Mouse (Mus musculus) hindbrain, embryonic 12.5 days (tissue): ENCODE data around the gene Olfr782. TPM values are rescaled to one million over a fixed set of nuclear protein-coding genes. Genes with fewer than 3 reads are reported as not detected.

Source experiments
- polyA plus RNA-seq: library from polyadenylated mRNA; unstranded; fragments of >200 nt; fragmentation: Nextera tagmentation; extraction: Ambion mirVana; gene quantifications from 2 replicates; pipeline ENCODE4 v1.2.1, GENCODE M21; 2016

Gene Olfr782
- polyA plus RNA-seq, 1 experiment from 2014 or later, result not detected

Other genes starting within 250 kb of the Olfr782 start
- gene Olfr768, start 249.5 kb upstream of the Olfr782 start, polyA plus RNA-seq, result not detected in 2 replicates
- gene Olfr769, start 231.0 kb upstream of the Olfr782 start, polyA plus RNA-seq, result not detected in 2 replicates
- not detected in 2 replicates for gene Olfr770, start 209.9 kb upstream of the Olfr782 start, polyA plus RNA-seq
- not detected in 2 replicates for gene Olfr771, start 184.1 kb upstream of the Olfr782 start, polyA plus RNA-seq
- gene Olfr772, start 170.9 kb upstream of the Olfr782 start, polyA plus RNA-seq, result not detected in 2 replicates
- gene Olfr773, start 161.4 kb upstream of the Olfr782 start, polyA plus RNA-seq, result not detected in 2 replicates
- not detected in 2 replicates for gene Olfr774, start 112.6 kb upstream of the Olfr782 start, polyA plus RNA-seq
- not detected in 2 replicates for gene Olfr775, start 100.4 kb upstream of the Olfr782 start, polyA plus RNA-seq
- not detected in 2 replicates for gene Olfr776, start 89.7 kb upstream of the Olfr782 start, polyA plus RNA-seq
- not detected in 2 replicates for gene Olfr777, start 77.4 kb upstream of the Olfr782 start, polyA plus RNA-seq
- gene Olfr780, start 30.7 kb upstream of the Olfr782 start, polyA plus RNA-seq, result not detected in 2 replicates
- not detected in 2 replicates for gene Olfr781, start 20.0 kb upstream of the Olfr782 start, polyA plus RNA-seq
- gene Olfr784, start 35.2 kb downstream of the Olfr782 start, polyA plus RNA-seq, result not detected in 2 replicates
- not detected in 2 replicates for gene Olfr785, start 56.6 kb downstream of the Olfr782 start, polyA plus RNA-seq
- gene Olfr786, start 78.5 kb downstream of the Olfr782 start, polyA plus RNA-seq, result not detected in 2 replicates
- gene Olfr787, start 113.0 kb downstream of the Olfr782 start, polyA plus RNA-seq, result not detected in 2 replicates
- gene Olfr788, start 122.1 kb downstream of the Olfr782 start, polyA plus RNA-seq, result not detected in 2 replicates
- gene Olfr789, start 135.9 kb downstream of the Olfr782 start, polyA plus RNA-seq, result not detected in 2 replicates
- not detected in 2 replicates for gene Olfr790, start 149.6 kb downstream of the Olfr782 start, polyA plus RNA-seq
- gene Olfr791, start 172.9 kb downstream of the Olfr782 start, polyA plus RNA-seq, result not detected in 2 replicates
- not detected in 2 replicates for gene Olfr792, start 190.3 kb downstream of the Olfr782 start, polyA plus RNA-seq
- gene Olfr794, start 218.8 kb downstream of the Olfr782 start, polyA plus RNA-seq, result not detected in 2 replicates